Mouse (Mus musculus) brain, embryonic 18.5 days (tissue): ENCODE measurements around the gene Fen1.
"Not testable (repeated sequence)": the region's sequence is repeated elsewhere in the genome, so short reads cannot be mapped to it uniquely, and the experiment has no call there.

Experiments
- DNase-seq: peaks from one replicate; pipeline ENCODE4 v3.0.0-alpha.2; 2012; ENCODE audit warnings: low read depth, low spot score

The Fen1 gene

DNA sequence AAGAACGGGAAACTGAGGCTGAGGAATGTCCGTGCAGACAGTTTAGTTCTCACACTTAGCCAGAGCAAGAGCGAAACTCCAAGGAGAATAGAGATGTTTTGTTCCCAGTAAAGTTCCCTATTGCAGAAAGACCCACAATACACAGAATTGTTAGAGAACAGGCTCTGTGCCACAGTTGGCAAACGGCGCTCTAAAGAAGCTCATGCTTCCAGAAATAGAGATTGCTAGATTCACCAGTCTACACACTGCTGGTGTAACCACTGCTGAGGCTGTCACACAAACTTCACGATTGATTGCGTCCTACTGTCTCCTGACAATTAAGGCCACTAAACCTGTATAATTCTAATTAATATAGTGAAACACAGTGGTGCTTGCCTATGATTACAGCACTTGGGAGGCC, 22.7 kb downstream of the Fen1 start:
- no peak for DNase-seq

DNA sequence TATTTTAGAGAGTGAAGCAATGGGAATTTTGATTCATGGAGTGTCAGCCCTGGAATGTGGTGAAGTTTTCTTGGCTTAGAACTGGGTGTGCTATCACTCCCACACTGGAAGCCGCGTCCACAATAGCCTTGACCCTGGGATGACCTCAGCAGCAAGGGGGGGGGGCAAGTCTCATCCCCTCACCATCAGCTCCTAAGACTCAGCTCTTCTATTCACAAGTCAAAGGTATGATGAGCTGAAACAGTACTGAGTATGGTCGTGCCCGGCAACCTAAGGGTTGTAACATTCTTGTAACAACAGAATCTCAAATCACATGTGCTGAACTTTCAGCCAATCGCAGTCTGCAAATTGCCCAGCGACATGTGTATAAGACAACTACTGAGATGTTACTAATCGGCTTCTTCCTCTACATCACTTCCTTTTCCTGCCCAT, 27.0 kb downstream of the Fen1 start:
- no peak for DNase-seq

DNA sequence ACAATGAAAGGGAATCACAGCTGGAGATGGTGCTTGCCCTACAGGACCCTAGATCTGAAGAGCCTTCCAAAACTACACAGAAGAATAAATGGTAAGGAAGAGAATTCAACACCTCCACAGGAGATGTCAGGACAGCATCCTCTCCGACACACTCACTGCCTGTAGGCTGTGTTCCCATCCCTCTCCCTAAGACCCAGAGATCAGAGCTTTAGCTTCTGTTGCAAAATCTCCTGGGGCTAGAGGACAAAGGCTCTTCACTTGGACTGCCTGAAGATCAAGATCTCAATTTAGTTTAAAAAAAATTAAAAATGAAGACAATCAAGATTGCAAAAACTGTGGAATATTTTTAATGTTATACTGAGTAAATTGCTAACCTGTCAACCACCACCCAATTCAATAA, 27.5 kb downstream of the Fen1 start:
- no peak for DNase-seq

DNA sequence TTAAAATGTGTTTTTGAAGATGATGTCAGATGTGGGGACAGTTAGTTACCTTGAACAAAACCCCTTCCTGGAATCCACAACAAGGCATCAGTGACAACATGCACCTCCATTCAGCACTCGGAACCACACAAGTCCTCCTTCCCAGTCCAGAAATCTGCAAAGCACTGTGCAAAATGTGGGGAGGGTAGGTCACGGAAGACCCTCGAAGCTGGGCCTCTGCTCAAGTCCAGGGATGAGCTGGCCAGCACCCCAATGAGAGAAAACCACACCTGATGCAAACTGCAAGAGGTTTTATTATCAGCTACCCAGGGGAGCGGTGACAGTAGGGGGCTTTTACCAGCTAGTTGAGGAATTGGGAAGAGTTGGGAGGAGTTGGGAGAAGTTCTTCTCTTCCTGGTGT, 29.0 kb downstream of the Fen1 start:
- DNase-seq, result no peak

DNA sequence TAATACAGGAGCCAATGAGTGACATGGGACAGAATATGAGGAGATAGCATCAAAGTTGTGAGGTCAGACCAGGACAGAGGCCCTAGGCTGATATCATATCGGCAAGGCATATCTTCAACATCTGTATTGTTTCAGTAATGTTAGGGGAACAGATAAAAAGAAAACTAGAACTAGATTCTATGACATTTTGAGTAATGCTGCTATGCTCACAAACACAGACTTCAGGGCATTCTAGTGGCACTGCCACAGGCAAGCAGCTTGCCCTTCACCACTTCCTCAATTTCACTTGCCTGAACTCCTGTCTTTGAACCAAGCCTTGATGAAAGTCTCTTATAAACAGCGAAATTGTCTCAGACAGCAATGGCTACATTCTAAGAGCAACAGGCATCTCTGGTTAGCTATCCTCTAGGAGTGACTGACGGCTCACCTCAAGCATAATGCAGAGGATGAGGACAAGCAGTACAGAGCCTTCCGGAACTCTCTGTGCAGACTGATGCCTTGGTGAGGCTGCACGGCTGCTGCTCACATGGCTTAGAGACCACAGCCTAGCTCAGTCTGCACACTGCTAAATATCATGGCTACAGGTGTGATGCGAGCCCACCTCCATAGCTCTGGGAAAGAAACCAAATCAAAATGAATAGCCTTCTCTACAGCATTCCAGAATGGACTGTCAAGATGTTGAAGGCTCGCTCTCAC, 30.0 kb downstream of the Fen1 start:
- no peak for DNase-seq

DNA sequence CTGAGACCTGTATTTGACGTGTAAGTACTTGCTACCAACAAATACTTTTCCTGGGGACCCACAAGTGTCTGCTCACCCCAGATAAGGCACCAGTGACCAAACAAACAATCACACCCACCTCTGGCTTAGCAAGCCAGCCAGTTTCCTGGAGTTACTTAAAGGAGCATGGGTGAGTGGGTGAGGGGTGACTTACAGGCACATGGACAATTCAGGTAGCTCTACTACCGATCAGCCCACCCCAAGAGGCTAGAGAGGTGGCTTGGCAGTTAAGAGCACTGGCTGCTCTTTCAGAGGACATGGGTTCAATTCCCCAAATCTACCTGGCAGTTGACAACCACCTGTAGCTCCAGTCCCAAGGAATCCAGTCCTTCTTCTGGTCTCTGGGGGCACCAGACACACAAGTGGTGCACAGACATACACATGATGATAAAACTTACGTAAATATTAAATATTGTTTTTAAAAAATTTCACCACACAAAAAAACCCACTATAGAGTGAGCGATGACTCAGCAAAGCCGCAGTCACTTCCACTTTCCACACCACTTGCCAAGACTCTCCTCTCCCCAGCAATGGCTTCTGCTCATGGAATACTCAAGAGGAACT, 30.8 kb downstream of the Fen1 start:
- DNase-seq, result no peak

DNA sequence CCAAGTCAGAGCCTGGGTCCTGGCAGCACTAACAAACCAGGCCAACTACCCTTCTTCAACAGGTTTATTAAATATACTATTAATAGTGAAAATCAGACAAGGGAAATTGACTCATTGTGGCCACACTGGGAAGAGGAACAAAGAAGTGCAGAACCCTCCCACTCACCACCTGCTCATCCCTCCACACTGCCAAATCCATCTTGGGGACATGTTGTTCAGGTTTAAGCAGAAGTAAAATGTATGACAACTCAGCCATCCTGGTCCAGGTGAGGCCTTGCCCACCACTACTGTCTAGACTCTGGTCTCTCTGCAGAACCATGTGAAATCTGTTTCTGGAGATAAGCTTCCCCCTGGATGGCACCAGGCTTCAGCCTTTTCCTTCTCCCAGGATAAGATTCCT, 32.1 kb downstream of the Fen1 start:
- DNase-seq, result no peak

DNA sequence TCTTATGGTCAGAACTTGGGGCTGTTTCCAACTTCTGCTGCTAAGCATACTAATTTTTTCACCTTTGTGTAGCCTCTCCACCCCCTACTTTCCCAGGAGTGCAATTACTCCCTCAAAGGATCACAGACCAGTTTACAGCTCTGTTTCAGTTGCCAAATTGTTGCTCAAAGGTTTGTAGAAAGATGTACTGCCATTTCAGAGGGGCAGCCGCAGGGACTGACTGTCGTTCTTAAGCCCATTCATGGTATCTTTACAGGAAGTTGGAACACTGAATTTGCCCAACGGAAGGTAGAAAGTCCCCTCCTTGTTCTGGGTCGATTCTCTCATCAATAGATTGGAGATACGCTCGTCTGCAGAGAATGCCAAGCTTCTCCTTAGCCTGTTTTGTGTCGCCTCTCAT, 32.6 kb downstream of the Fen1 start:
- no peak for DNase-seq

DNA sequence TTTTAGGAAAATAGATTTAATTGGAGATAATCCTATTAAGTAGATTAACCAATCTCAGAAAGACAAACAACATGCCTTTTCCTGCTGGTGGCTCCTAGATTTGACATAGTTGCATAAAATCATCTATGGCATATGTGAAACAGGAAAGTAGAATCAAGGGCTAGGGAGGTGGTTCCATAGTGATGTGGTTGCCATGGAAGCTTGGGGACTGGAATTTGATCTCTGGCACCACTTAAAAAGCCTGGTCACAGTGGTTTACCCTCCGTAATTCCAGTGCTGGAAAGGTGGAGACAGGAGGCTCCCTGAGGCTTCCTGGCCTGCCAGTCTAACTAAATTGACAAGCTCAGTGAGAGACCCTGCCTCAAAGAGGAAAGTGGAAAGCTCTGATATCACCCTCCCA, 33.5 kb downstream of the Fen1 start:
- DNase-seq, result no peak

DNA sequence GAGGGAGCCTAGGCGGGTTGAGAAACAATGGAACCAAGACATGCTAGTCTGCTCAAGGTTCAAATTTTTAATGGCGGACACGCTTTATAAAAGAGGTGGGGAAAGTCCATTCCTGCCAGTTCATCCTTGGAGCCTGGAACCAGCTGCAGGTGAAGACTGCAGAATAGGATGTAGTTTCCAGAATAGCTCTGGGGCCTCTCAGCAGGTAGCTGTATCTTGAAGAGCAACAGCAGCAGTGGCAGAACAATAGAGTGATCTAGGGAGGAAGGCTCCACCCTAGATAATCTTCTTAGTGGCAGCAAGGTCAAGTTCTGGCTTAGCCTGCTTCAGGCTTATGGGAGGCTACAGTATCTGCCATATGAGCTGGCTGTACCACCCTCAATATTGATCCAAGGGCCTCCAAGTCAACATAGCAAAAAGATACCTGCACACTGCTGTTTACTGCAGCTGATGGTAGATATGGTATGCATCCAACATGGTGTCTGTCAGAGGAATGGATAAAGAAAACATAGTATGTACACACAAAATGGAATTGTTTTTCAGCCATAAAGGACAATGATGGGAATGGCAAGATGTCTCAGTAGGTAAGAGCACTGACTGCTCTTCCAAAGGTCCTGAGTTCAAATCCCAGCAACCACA, 34.2 kb downstream of the Fen1 start:
- not testable (repeated sequence) for DNase-seq

DNA sequence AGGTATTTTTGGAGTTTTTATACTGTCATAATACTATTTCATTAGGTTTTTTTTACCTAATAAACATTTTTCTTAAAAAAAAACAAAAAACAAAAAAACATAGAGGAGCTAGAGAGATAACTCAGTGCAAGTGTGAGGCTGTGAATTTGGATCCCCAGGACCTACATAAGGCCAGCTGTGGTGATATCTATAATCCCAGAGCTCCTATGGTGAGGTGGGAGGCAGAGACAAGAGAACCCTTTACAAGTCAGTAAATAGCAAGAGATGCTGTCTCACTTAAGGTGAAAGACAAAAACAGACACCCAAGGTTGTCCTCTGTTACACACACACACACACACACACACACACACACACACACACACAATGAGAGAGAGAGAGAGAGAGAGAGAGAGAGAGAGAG, 34.8 kb downstream of the Fen1 start:
- no peak for DNase-seq

DNA sequence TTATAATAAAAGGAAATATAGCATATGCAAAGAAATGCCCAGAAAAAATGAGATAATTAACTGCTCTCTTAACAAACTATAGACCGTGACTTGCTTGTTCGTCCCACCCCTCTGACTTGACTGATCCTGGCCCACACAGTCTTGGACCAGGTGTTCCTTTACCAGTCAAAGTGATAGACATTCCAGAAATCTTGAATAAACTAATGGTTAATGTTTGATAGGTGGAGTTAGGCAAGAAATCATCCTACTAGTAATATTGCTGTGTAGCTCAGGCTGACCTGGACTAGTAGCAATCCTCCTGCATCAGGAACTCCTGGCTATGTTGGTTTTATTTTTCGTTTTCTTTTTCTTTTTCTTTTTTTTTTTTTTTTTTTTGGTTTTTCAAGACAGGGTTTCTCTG, 35.5 kb downstream of the Fen1 start:
- no peak for DNase-seq

DNA sequence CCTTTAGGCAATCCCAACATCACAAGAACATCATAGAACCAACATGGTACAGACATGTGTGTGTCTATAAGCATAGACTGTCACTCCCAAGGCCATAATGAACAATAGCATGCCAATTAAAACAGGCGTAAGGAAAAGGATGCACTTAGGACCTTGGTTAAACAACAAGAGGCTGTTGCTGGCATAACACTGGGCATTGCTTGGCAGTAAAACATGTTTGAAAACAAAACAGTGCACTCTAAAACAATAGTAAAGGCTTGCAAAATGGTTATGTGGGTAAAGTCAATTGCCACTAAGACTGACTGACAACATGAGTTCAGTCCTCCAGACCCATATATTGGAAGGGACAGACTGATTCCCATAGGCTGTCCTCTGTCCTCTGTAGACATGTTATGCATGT, 36.0 kb downstream of the Fen1 start:
- no peak for DNase-seq

DNA sequence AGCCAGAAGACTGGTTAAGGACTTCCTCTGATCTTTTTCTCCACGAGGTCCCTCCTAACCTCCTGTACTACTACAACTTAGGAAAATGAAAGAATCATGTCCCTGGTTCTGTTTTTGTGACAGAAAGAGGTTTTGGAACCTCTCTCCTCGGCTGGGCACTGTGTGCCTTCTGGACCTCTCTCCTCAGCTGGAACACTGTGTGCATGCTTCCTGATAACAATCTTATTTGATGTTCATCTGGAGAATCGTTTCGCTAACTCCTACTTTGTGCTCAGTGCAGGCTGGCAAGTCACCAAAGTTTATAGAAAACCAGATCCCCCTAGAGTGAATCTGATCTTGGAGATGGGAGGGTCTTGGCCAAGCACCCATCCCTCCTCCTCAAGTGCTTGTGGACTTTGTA, 36.9 kb downstream of the Fen1 start:
- no peak for DNase-seq

DNA sequence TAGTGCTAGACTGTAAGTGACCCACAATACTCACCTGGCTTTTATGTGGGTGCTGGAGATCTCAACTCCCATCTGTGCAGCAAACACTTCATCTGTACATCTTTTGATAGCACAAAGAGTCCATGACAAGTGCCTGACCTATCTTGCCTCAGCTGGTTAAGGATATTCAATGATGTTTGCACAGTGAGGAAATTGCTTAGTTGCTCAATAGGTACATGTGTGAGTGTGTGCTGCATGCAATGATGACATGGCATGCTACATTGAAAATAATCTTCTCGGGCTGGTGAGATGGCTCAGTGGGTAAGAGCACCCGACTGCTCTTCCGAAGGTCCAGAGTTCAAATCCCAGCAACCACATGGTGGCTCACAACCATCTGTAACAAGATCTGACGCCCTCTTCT, 38.0 kb downstream of the Fen1 start:
- not testable (repeated sequence) for DNase-seq

DNA sequence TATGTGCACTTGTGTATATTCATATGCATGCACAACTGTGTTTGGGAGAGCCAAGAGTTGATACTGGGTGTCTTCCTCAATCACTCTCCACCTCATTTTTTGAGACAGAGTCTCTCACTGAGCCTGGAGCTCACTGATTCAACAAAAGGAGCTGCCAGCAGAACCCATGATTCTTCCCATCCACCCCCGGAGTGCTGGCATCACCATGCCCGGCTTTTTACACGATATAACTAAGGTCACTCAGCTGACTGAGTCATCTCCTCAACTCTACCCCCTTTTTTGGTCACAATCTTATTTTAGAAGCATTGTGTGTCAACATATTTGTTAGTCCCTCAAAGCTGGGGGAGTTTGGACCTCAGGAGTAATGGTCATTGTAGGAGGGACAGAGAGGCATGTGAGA, 40.1 kb downstream of the Fen1 start:
- DNase-seq, result no peak

DNA sequence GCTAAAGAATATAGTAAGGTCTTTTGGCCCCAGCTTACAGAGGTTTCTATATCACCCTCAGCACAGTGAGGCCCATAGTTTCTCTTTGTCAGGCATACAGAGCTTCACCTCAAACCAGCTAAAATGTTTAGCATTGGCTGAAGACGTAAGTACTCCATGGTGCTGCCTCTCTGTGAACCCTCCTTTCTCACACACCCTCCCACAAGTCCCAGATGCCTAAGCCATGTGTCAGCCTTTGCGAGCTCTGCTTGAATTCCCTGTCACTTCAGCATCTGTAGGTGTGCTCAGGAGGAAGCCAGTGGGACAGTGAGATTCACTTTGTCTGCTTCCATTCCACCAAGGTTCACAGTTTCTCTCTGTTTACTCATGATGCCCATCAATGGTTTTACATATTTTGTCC, 46.2 kb downstream of the Fen1 start:
- DNase-seq, result no peak

DNA sequence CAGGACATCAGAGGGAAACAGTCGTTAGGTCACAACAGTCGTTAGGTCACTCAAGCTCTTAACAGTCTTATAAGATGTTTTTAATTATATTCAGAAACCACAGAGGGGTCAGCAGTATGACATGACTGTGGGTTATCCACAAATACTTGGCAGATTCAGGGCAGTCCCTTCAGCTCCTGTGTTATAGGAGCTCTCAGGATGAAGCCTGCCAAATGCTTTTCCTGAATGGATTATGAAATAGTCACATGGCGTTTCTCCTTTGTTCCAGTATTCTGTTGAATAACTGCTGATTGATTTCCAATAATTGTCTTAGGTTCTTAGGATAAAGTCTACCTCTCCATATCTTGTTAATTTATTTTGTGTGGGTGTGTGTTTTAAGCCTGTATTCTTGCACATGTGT, 54.8 kb downstream of the Fen1 start:
- no peak for DNase-seq
